Mouse (Mus musculus): ENCODE data around the gene Tmem52. TPM values are rescaled to one million over a fixed set of nuclear protein-coding genes. Genes with fewer than 3 reads are reported as not detected.
"Not testable (repeated sequence)": the region's sequence is repeated elsewhere in the genome, so short reads cannot be mapped to it uniquely, and the experiment has no call there.

Tmem52 gene
- 0.21 TPM in 1 of 2 replicates, not detected in the other for polyA plus RNA-seq (2015; fragmentation: Nextera tagmentation; extraction: Ambion mirVana)

DNA sequence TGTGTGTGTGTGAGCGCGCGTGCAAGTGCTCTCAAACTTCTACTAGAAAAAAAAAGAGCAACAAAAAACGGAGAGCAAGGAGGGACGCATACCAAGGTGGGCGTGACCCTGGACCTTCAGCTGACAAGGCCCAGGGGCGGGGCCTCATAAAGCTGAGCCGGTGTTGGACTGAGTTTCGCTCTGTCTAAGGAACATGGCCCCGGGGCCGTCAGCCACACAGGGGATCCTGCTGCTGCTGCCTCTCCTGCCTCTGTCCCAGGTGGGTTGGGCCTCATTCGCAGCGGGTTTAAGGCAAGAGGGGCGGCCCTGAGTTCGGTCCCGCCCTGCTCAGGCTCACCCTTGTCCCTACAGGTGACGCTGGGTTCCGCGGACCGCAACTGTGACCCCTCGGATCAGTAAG, at the start of gene Tmem52:
Tmem52 (plus strand) TSS at position 163 of the 400 bp plus-strand sequence.
- Histone ChIP-seq H3K36me3 (ENCODE audit: control insufficient read depth, insufficient read depth, low read length) (no peaks in the 10 kb centered on the region), H3K9me3 (ENCODE audit: control insufficient read depth, low read length) (no peaks in the 10 kb centered on the region), H3K4me2 (replicated peaks; ENCODE audit: low read depth) (peak within 1 kb of the TSS; percentile 53), H3K4me1 (replicated peaks; ENCODE audit: control insufficient read depth, insufficient read depth) (no peaks in the 10 kb centered on the region), H3K4me3 (ENCODE audit: low read depth, low read length) (peak within 1 kb of the TSS; percentile 32), H3K9ac (ENCODE audit: low read length) (0 out of 2 replicates have a peak within 1 kb of the TSS, but pooled peaks have one; percentile 43), H3K27ac (replicated peaks) (no peak within 1 kb of the TSS), H3K27me3 (ENCODE audit: control insufficient read depth, insufficient read depth, low read length) (no peaks in the 10 kb centered on the region)
- ATAC-seq (ENCODE audit: low FRiP score, low TSS enrichment): peak; percentile 69
- TF ChIP-seq CTCF (IDR thresholded peaks at IDR 0.05; ENCODE audit: low read depth) (no peak), EP300 (optimal IDR thresholded peaks at IDR 0.05) (no peak)
- DNase-seq (ENCODE audit: low spot score): peak; percentile 76
- WGBS: 9% methylated on average over 21 of the region's 21 CpGs

DNA sequence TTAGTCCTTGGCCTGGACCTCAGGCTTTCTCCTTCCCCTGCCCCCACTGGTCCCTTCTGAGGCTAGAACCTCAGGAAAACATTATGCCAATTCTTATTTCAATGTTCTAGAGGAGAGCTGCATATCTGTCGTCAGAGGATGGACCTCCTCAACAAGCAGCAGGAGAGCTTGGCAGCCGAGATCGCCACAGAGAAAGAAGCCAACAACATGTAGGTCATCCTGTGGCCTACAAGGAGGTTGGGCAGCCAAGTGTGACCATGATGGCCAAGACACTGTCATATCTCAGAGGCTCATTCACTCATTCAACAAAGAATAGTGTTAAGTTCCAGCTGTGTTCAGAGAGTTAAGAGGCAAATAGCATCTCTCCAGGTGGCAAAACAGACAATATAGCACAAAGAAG, 48.8 kb upstream of the Tmem52 start:
- Histone ChIP-seq H3K4me1 (replicated peaks; ENCODE audit: control insufficient read depth, insufficient read depth) (no peaks in the 10 kb centered on the region), H3K36me3 (ENCODE audit: control insufficient read depth, insufficient read depth, low read length) (no peaks in the 10 kb centered on the region), H3K27ac (replicated peaks) (no peak overlapping the region), H3K27me3 (ENCODE audit: control insufficient read depth, insufficient read depth, low read length) (no peaks in the 10 kb centered on the region), H3K9me3 (ENCODE audit: control insufficient read depth, low read length) (no peaks in the 10 kb centered on the region), H3K4me2 (replicated peaks; ENCODE audit: low read depth) (no peak overlapping the region), H3K9ac (ENCODE audit: low read length) (no peak overlapping the region), H3K4me3 (ENCODE audit: low read depth, low read length) (no peak overlapping the region)
- no peak for TF ChIP-seq CTCF (IDR thresholded peaks at IDR 0.05; ENCODE audit: low read depth)
- no peak for TF ChIP-seq EP300 (optimal IDR thresholded peaks at IDR 0.05)
- ATAC-seq (ENCODE audit: low FRiP score, low TSS enrichment) (no peak), DNase-seq (ENCODE audit: low spot score) (no peak)
- 81% methylated on average over 3 of the region's 3 CpGs for WGBS

DNA sequence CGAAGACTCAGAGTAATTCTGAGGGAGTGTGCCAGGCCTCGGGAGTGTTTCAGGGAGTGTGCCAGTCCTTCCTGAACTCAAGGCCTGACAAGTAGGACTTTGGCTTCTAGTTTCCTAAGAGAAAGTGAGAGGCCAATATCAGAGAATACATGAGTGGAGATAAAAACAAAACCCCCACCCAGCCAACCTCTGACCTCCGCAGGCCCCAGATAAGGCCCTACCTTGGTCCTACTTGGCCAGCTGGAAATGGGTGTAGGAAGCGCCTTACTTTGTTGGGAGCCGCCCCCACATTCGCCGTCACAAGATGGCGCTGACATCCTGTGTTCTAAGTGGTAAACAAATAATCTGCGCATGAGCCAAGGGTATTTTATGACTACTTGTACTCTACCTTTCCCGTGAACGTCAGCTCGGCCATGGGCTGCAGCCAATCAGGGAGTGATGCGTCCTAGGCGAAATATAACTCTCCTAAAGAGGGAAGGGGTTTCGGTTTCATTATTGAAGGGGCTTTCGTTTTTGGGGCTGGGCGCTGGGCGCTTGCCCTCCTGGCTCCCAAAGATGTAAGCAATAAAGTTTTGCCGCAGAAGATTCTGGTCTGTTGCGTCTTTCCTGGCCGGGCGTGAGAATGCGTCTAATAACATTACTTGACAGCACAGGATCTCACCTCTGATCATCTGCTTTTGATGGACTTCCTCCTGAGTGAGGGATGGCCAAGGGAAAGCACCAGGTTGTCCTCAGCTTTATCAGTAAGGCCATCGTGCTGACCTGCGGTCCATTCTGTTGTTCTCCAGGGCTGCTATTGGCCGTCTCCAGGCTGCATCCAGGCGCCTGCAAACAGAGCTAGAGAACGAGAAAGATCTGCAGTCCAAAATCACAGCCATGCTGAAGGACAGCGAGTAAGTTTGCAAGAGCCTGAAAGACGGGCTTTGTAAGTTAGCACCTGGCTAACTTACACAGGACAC, 47.2 kb upstream of the Tmem52 start:
- not testable (repeated sequence) for H3K9me3 ChIP-seq (ENCODE audit: control insufficient read depth, low read length); H3K4me2 ChIP-seq (replicated peaks; ENCODE audit: low read depth); H3K27ac ChIP-seq (replicated peaks); ATAC-seq (ENCODE audit: low FRiP score, low TSS enrichment); H3K27me3 ChIP-seq (ENCODE audit: control insufficient read depth, insufficient read depth, low read length); H3K36me3 ChIP-seq (ENCODE audit: control insufficient read depth, insufficient read depth, low read length); H3K9ac ChIP-seq (ENCODE audit: low read length); H3K4me3 ChIP-seq (ENCODE audit: low read depth, low read length); H3K4me1 ChIP-seq (replicated peaks; ENCODE audit: control insufficient read depth, insufficient read depth)
- peak; percentile 18 for DNase-seq (ENCODE audit: low spot score)
- WGBS: 74% methylated on average over 20 of the region's 30 CpGs

DNA sequence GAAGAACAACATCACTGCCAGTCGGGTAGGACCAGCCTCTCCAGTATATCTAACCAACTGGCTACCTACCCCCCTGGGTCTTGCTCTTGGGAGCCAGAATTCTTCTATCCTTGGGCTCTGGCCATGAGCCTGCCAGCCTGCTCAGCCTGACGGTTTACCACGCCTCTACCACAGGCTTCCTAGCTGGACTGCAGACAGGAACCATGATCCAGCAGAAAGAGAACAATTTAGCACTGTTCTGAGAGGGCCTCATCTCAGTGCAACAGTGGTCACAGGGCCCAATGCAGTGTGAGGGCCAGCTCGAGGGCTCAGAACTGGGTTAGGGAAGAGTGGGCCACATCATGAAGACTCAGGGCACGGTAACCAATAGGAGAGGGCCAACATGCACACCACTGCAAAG, 44.9 kb upstream of the Tmem52 start:
- Histone ChIP-seq H3K4me2 (replicated peaks; ENCODE audit: low read depth) (no peak overlapping the region), H3K27ac (replicated peaks) (no peak overlapping the region), H3K9ac (ENCODE audit: low read length) (no peak overlapping the region), H3K4me3 (ENCODE audit: low read depth, low read length) (no peak overlapping the region), H3K36me3 (ENCODE audit: control insufficient read depth, insufficient read depth, low read length) (no peaks in the 10 kb centered on the region), H3K27me3 (ENCODE audit: control insufficient read depth, insufficient read depth, low read length) (no peaks in the 10 kb centered on the region), H3K4me1 (replicated peaks; ENCODE audit: control insufficient read depth, insufficient read depth) (no peaks in the 10 kb centered on the region), H3K9me3 (ENCODE audit: control insufficient read depth, low read length) (no peaks in the 10 kb centered on the region)
- TF ChIP-seq CTCF (IDR thresholded peaks at IDR 0.05; ENCODE audit: low read depth) (no peak), EP300 (optimal IDR thresholded peaks at IDR 0.05) (no peak)
- ATAC-seq (ENCODE audit: low FRiP score, low TSS enrichment) (no peak), DNase-seq (ENCODE audit: low spot score) (no peak)
- WGBS: 75% methylated on average over 5 of the region's 5 CpGs

DNA sequence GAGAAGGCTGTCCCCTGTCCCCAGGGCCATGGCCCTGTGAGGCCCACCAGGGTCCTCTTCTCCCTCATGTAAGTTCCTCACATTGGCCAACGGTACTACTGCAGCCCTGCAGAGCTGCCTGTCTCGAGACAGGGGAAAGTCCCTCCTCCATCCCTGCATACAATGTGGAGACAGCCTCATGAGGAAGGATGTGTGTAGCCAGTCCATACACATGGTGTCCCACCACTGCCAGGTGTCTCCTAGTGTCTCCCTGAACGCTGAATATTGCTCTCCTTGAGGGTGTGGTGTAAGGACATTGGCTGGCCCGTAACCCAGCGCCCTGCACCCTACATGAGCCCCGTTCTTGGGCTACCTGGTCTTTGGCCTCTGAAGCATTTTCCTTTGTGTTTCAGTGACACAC, 42.6 kb upstream of the Tmem52 start:
- DNase-seq (ENCODE audit: low spot score) (no peak), ATAC-seq (ENCODE audit: low FRiP score, low TSS enrichment) (0 out of 2 replicates have a peak, but pooled peaks have one; percentile 29)
- H3K4me1 ChIP-seq (replicated peaks; ENCODE audit: control insufficient read depth, insufficient read depth): no peaks in the 10 kb centered on the region
- no peaks in the 10 kb centered on the region for H3K36me3 ChIP-seq (ENCODE audit: control insufficient read depth, insufficient read depth, low read length)
- TF ChIP-seq CTCF (IDR thresholded peaks at IDR 0.05; ENCODE audit: low read depth) (no peak), EP300 (optimal IDR thresholded peaks at IDR 0.05) (no peak)
- H3K4me2 ChIP-seq (replicated peaks; ENCODE audit: low read depth): no peak overlapping the region
- H3K27ac ChIP-seq (replicated peaks): no peak overlapping the region
- no peak overlapping the region for H3K9ac ChIP-seq (ENCODE audit: low read length)
- no peaks in the 10 kb centered on the region for H3K9me3 ChIP-seq (ENCODE audit: control insufficient read depth, low read length)
- WGBS: 74% methylated on average over 6 of the region's 6 CpGs
- no peaks in the 10 kb centered on the region for H3K27me3 ChIP-seq (ENCODE audit: control insufficient read depth, insufficient read depth, low read length)
- no peak overlapping the region for H3K4me3 ChIP-seq (ENCODE audit: low read depth, low read length)

DNA sequence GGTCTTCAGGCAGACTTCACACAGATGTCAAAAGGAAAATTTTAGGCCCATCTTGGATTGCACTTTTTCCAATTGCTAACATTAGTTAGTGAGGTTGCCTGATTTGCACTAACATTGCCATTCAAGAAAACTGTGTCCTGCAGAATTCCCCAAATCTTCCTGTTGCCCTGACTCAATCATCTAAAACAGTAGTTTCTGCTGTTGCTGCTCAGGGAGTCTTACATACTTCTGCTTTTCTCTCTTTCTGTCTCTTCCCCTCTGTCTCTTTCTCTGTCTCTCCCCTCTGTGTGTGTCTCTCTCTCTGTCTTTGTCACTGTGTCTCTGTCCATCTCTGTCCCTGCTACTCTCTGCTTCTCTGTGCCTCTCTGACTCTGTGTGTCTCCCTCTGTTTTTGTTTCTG, 40.5 kb upstream of the Tmem52 start:
- ATAC-seq (ENCODE audit: low FRiP score, low TSS enrichment) (no peak), DNase-seq (ENCODE audit: low spot score) (no peak)
- no peak overlapping the region for H3K27ac ChIP-seq (replicated peaks)
- H3K4me2 ChIP-seq (replicated peaks; ENCODE audit: low read depth): no peak overlapping the region
- no peak overlapping the region for H3K9ac ChIP-seq (ENCODE audit: low read length)
- no peaks in the 10 kb centered on the region for H3K36me3 ChIP-seq (ENCODE audit: control insufficient read depth, insufficient read depth, low read length)
- no peaks in the 10 kb centered on the region for H3K4me1 ChIP-seq (replicated peaks; ENCODE audit: control insufficient read depth, insufficient read depth)
- H3K27me3 ChIP-seq (ENCODE audit: control insufficient read depth, insufficient read depth, low read length): no peaks in the 10 kb centered on the region
- H3K9me3 ChIP-seq (ENCODE audit: control insufficient read depth, low read length): no peaks in the 10 kb centered on the region
- TF ChIP-seq EP300 (optimal IDR thresholded peaks at IDR 0.05) (no peak), CTCF (IDR thresholded peaks at IDR 0.05; ENCODE audit: low read depth) (no peak)
- no peak overlapping the region for H3K4me3 ChIP-seq (ENCODE audit: low read depth, low read length)

Data from stomach, postnatal 0 days (tissue).